Mouse (Mus musculus) adrenal gland, postnatal 25 days (tissue): ENCODE measurements around the gene Gm38431. TPM values are rescaled to one million over a fixed set of nuclear protein-coding genes. Genes with fewer than 3 reads are reported as not detected.
"Not testable (repeated sequence)": the region's sequence is repeated elsewhere in the genome, so short reads cannot be mapped to it uniquely, and the experiment has no call there.

Source experiments
- DNase-seq: peaks from one replicate; pipeline ENCODE4 v3.0.0; 2021; ENCODE audit warnings: mixed read lengths
- total RNA-seq: library from RNA; stranded (reverse); gene quantifications from 2 replicates; pipeline ENCODE4 v1.2.3, GENCODE M21; 2021

The Gm38431 gene
- total RNA-seq, 1 experiment from 2014 or later = 2.5 TPM

DNA sequence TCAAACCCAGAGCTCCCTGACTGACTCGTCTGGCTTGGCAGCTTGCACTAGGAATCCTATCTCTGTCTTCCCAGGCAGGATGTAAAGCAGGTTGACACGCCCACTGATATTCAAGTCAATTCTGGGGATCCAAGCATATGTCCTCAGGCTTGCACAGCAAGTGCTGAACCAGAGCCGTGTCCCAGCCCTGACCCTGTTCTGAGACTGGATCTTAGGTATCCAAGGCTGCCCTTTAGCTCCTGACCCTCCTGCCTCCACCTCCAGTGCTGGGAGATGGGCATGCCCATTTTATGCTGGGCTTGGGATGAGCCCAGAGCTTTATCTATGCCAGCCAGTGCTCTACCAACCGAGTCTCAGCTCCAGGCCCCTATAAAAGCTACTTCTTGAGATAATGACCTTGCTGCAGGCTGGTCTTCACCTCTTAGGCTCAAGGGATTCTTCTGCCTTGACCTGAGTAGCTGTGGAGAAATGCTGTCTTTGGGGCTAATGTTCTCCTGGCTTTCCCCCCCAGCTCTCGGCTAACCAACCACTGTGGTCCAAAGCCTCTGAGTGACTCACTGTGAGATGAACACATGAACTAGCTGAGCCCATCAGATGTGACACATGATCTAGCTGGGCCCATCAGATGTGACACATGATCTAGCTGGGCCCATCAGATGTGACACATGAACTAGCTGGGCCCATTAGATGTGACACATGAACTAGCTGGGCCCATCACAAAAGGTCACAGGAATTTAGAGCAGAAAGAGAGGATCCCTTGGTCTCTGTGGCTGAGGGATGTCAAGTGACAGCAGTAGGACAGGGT, 14.2 kb upstream of the Gm38431 start:
- no peak for DNase-seq

DNA sequence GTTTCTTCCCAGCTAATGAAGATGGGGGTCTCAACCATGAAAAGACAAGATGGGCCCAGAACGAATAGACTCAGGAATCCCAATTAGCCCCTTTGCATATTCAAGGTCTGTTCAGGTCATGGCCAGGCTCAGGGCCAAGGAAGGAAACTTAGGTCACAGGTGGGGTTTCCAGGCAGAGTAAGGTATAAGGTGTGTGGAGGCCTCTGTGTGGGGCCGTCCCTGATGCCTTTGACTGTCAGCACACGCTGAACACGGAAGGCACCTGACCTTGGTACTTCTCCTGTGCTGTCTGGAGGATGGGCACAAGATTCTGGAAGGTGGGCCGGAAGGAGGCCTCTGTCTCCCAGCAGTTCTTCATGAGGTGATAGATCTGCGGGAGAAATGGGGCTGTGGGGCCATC, 13.0 kb upstream of the Gm38431 start:
- no peak for DNase-seq

DNA sequence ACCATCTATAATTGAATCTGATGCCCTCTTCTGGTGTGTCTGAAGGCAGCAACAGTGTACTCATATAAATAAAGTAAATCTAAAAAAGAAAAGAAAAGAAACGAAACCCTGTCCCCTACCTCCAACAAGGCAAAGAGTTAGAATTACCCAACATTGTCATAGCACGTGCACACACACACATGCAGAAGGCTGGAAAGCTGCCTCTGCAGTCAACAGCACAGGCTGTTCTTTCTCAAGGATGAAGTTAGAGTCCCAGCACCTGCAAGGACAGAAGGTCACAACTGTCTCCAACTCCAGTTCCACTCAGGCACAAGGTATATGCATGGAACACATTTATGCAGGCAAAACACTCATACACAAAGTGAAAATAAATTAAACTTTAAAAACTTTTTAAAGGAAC, 10.3 kb upstream of the Gm38431 start:
- no peak for DNase-seq

DNA sequence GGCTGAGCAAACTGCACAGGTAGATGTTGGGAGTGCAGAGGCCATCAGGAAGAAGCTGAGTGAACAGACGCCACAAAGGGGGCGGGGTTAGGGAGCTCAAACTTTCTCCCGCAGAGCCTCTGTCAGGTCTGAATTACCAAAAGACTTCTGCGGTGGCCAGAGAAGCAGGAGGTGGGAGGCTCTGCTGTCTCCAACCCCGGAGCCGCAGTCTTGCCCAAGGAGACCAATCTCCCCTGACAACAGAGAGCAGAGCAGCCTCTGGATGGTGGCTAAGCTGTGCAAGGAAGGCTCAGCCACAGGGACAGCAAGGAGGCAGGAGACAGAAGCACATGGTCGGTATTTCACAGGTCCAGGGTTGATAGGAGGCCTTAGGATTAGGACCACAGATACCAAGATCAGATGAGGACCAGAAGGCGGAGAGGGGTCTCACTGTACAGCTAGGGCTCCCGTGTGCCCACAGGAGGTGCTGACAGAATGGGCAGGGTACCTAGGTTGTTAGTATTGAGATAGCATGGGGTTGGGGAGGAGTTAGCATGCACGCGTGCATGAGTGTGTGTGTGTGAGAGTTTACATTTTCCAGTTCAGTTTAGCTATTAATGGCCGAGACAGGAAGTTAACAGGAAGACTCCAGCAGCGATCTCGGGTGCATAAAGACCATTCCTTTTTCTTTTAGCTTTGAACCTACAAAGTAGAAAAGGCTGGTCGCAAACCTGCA, 8.8 kb upstream of the Gm38431 start:
- DNase-seq = no peak

DNA sequence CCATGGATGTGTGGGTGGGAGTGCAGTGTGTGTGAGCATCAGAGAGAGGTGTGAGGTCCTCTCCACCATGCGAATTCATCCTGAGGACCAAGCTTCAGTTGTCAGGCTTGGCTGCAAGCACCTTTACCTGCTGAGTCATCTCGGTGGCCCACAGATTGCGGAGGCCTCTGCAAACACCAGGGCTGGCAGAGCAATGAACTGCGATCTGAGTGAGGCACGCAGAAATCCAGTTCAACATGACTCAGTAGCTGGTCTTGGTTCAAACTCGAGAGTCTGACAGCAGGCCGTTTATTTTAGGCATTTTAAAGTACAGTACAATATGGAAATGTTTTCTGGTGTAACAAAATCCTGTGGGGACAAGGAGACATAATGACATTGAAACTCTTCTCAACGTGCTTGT, 6.0 kb upstream of the Gm38431 start:
- DNase-seq = no peak

DNA sequence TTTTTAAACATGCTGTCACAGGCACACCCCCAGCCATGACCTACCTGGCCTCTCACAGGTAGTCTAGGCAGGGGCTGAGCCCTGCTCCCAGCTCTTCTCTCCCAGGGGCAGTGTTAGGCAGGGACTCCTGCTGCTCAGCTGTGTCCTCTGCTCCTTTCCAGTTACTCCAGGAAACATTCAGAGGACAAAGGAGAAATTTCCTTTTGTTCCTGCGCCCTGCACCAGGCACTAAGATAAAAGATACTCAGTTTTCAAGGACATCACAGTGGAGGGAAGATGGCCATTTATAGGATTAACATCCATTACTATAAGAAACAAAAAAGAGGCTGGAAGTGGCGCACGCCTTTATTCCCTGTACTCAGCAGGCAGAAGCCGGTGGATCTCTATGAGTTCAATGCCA, 4.2 kb upstream of the Gm38431 start:
- DNase-seq = no peak

DNA sequence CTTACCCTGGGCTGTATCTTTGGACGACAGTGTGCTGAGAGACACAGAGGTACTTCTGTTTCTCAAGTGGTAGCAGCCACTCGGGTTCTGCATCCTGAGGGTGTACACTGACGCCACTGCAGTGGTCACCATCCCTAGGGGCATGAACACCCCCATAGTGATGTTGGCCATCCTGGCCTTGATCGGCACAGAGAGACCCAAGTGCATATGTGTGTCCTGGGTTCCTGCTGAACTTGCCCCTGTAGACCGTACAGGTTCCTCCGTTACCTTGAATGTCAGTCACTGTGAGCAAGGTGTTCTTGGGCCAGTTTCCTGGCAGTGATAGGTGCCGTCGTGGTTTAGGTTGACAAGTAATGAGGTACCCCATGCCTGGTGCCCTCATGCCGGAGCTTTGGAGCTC, 1.6 kb upstream of the Gm38431 start:
- DNase-seq = no peak

DNA sequence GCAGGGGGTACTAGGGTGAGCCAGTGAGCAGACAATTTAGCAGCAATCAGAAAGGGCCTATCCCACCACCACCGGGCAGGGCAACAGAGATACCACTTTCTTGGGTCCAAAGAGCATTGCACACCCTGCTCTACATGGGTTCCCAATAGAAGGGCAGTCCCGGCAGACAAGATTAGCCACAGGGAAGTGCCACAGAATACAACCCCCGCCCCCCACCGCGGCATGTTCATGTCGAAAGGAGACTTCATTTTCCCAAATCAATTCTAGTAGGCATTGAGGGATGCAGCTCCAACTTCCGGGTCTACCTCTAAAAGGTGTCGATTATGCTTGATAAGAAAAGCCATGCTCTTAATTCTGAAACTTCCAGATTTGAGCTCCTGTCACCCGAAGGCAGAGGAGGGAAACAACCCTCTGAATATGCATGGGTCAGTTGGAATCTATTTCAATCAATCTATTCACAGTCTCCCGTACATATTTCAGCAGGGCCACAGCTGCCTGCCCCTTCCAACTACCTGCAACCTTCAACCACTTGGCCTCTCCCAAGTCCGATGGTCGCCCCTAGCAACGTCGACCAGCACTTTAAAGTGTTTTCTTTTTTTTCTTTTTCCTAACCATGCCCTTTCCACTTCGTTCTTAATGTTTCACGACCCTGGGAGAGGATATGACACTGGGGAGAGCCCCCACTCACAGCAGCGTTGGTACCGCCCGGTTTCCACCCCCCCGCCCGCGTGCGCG, 658 bp downstream of the Gm38431 start:
- no peak for DNase-seq

DNA sequence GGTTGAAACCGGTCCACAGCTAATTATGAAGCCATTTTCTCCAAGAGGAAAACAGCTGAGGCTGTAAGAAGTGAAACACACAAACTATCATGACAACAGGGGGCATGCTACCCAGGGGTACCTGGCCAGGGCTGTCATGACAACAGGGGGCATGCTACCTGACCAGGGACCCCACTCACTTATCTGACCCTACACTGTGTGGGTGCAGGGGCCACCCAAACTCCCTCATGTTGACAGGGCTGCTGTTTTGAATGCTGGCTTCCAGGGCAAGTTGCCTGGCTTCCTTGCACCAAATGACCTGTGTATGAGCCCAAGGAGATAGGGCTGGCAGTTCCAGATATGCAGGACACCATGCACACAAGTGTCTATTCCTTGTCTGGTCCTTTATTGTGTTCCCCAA, 1.3 kb downstream of the Gm38431 start:
- DNase-seq = no peak

DNA sequence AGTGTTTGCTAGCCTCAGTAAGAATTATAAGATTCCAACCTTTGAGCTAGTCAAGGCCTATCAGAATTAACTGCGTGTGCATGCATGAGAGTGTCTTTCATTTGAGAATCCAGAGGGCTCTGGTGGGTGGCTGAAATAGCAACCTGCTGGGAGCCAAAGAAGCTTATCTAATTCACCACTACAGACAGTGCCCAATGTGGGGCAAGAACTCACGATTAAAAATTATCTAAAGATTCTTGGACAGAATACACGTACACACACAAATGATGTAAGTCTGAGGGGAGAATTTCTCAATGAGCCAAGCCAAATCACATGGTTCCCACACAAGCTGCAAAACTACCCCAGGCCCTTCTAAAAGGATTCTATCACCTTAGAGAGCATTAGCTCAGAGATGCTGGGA, 8.5 kb downstream of the Gm38431 start:
- no peak for DNase-seq

DNA sequence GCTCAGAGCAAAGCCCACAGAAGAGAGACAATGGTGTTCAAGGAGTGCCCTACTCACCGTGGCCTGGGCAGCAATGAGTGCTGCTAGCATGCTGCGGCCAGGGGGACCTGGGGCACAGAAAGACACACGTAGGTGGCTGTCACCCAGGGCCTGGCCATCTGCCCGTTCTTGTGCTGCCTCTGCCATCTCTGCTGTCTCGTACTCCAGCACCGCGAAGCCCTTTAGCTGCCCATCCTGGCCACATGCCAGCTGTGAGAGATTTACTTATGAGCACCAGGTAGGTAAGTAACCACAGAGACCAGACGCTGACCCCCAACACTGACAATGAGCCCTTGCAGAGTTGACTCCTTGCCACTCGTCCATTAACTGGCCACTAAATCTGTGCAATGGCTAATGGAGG, 10.7 kb downstream of the Gm38431 start:
- DNase-seq = no peak

DNA sequence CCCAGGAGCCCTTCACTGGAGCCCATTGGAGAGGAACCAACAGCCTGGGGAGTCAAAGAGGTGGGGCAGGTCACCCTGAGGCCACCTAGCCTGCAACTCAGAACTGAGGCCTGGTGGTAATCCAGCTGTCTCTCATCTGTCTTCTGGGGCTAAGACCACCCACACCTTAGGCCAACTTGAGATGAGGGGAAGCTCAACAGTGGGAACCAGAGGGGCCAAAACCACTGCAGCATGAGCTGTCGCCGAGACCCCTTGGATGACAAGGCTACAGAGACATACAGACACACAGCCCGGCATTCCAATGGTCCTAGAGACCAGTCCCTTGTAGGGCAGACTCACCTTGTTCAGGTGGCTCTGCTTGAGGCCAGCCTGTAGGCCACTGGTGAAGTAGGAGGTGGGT, 16.2 kb downstream of the Gm38431 start:
- DNase-seq = no peak

DNA sequence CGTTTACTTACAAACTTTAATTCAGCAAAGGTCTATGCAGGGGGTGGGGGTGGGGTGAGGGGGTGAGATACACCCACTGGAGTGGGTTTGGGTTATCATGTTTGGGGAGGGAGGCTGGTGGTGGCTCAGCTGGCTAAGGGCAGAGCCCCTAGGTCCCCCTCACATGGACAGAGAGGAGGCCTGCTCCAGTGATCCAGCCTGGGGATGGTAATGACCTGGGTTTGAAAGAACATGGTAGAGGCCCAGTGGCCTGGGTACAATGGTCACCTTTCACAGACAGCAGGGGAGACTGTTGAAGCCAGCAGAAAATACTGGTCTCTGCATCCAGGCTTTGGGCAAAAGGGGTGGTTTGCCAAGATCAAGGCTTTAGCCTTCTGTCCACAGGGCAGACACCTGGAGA, 17.6 kb downstream of the Gm38431 start:
- DNase-seq = no peak

DNA sequence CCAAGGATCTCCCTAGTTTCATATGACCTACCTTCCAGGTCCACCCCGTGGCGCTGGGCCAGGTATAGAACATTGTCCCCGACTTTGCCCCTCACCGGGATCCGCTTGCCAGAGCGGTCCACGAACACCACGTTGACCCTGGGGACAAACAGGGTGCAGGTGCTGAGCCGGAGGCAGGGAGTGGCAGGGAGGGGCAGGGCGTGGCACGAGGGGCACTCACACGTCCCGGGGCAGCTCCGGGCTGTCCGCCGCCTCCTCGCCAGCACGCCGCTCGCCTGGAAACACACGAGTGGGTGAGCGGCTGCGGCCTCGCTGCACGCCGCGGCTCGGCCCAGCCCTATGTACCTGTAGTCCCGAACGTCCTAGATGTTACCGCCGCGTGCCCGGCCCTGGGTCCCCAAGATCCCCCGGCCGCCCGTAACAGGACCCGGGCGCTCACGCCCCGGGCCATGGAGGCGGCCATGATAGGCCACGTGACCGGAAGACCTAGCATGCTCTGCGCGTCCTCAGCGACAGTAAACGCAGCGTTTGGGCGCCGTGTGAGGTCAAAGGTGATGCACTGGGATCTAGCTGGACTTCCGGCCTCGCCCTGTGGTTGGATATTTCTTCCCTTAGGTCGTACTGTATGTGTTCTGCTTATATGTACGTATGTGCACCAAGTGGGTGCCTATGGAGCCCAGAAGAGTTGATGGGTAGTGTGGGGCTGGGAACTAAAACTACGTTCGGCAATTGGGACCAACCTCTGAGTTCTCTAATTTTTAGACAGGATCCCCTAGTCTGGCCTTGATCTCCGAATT, 18.6 kb downstream of the Gm38431 start, which contains the start of the genes Gm49373 and Fdx1l:
TSS of gene Gm49373 (minus strand) at position 53 of the 797 bp plus-strand sequence.
TSS of gene Fdx1l (minus strand) at position 571 of the 797 bp plus-strand sequence.
- DNase-seq = peak; percentile 88

DNA sequence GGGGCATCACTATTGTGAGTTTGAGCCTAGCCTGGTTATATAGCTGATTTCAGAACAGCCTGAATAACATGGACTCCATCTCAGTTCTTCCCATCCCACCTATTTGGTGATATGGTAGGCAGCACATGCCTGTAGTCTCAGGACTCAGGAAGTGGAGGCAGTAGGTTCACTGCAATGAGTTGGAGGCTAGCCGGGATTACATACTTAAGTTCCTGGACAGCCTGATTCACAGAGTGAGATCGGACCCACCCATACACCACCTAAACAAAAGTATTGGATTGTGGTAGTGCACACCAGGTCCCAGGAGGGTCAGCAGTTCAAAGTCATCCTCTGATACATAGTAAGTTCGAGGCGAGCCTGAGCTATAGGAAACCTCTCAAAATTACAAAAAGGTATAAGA, 19.2 kb downstream of the Gm38431 start:
- no peak for DNase-seq

DNA sequence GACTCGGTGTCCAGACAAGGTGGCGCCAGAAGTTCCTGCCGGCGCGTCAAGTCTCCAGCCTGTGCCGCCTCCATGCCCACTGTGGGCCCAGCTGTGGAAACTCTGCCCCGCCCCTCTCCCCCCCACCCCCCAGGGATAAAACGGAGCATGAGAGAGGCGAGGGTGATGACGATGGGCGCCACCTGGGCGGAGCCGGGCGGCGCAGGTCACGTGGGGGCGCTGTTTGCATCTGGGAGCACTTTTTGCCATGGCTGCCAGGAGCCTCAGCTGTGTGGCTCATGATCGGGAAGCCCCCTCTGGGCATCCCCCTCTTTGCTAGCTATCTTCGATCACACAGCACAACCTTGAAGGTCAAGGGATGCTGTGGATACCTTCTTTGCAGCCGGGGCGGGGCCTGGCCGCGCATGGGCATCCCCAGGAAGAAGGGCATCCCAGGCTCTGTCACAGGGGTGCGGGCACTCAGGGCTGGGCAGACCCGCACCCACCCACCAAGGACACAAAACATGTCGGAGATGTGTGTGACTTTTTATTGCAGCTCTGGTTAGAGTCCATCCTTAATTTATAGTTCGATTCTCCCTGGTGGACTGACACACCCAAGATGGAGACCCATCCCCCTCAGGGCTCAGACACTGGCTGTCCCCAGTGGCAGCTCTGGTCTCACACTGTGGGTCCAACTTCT, 24.7 kb downstream of the Gm38431 start, which contains the start of gene Zglp1:
TSS of gene Zglp1 (minus strand) at position 88 of the 679 bp plus-strand sequence.
- no peak for DNase-seq

DNA sequence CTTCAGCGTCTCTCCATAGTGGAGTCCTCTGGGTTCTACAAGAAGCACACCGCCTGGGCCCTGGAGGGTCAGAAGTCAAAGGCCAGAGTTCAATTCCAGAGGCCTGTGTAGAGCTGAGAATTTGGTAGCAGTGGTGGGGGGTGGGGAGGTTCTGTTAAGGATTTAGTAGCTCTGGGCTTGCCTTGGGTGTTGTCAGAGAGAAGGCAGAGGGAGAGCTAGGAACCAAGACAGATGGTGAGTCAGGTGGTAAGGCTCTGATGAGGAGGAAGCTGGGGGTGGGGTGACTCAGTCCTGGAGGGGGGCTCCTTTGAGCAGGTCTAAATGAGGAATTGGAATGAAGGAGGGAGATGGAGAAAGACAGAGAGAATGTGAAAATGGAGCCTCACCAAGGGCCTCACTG, 28.9 kb downstream of the Gm38431 start:
- DNase-seq = no peak

DNA sequence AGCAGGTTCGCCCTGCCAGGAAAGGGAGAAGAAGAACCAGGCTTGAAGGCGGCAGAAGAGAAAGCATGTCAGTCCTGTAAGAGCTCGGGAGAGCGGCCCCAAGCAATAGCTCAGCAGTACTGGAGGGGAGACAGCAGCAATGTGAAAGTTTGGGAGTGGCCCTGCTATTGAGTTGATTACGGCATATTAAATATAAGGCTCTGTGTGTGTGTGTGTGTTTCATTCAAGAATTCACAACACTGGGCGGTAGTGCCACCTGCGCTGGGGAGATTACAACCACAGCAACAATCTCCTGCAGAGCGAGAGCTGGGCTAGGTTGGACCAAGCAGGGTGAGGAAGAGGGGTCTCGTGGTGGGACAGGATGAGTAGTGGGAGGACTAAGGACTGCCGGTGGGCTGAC, 40.2 kb downstream of the Gm38431 start:
- no peak for DNase-seq

DNA sequence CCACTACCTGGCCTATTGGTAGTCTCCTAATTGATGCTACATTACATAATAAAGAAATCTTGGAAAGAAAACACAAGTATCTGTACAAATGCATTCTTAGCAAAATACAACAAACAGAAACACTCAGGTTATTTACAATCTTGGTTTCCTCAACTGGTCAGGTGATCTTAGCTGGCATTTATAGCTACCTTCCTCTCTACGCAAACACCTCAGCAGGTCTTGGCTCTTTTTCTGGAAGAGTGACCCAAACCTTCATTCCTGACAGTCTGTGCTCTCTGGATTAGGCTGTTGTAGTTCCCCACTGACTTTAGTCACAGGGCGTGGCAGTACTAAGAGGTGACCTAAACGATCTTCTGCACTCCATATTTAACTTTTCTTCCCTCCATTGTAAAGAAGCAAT, 46.6 kb downstream of the Gm38431 start:
- no peak for DNase-seq

DNA sequence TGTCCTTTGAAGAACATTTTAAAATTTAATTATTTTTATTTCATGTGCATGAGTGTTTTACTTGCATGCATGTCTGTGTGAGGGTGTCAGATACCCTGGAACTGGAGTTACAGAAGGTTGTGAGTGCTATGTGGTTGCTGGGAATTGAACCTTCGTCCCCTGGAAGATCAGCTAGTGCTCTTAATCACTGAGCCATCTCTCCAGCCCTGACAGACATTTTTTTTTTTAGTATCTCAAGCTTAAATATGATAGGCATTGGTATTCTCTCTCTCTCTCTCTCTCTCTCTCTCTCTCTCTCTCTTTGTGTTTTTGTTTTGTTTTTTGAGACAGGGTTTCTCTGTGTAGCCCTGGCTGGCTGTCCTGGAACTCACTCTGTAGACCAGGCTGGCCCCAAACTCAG, 47.0 kb downstream of the Gm38431 start:
- DNase-seq = not testable (repeated sequence)

DNA sequence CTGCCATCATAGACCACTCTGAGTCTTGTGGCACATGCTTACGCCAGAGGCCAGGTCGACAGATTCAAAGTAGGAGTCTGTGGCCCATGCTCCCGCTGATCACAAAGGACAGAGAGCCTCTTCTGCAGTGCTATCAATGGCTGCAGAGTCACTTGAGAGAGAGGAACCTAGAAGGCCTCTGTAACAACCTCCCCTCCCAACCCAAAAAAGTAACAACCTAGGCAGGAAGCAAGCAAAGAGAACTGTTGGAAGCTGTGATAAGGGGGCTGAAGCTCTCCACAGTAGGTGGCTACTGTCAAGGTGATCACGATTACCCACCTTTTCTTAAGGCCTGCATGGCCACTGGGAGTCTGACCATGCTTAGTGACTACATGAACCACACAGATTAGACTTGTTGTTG, 48.2 kb downstream of the Gm38431 start:
- DNase-seq = no peak

DNA sequence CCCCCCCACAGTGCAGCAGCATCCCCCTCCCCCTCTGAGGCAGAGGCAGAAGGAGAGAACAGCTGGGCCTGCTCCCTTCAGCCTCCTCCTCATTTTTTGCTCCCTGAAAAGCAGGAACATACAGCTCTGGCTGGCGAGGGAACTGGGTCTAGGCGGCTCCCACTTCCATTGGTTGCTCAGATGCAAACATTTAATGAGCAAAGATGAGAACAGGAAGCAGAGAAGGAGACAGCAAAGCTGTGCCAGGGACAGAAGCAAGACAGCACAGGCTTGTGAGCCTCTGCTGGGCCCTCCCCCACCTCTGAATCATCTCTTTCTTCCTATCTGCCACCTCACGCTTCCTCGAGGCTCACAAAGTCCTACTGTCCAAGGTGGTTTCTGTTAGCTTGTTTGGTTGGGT, 50.5 kb downstream of the Gm38431 start:
- peak; percentile 13 for DNase-seq
